Mouse (Mus musculus): ENCODE results near the gene Crabp1. TPM values are rescaled to one million over a fixed set of nuclear protein-coding genes. Genes with fewer than 3 reads are reported as not detected.

Crabp1 gene
- total and polyA plus RNA-seq, 3 experiments: not detected

- Histone ChIP-seq H3K9ac (ENCODE audit: control insufficient read depth, low read depth, low read length, poor library complexity, severe bottlenecking) (no peak overlapping the region), H3K27me3 (ENCODE audit: control insufficient read depth in 1 of 2, insufficient read depth in 2 of 2, low read length in 2 of 2) (peaks cover 2 to 9% of the 10 kb centered on the region in 2 experiments; a peak in 2 of 4 replicates), H3K9me3 (replicated peaks; ENCODE audit: insufficient read depth, low read length) (no peaks in the 10 kb centered on the region), H3K27ac (ENCODE audit: control insufficient read depth, low read depth, low read length) (no peak overlapping the region), H3K79me2 (ENCODE audit: control insufficient read depth, insufficient read depth, low read length, poor library complexity) (no peaks in the 10 kb centered on the region), H3K4me1 (ENCODE audit: control insufficient read depth in 1 of 2, insufficient read depth in 2 of 2, low read length in 2 of 2) (no peaks in the 10 kb centered on the region), H3K4me3 (ENCODE audit: control insufficient read depth in 1 of 2, insufficient read depth in 1 of 2, low read depth in 2 of 2, low read length in 2 of 2) (no peak overlapping the region), H3K36me3 (ENCODE audit: control insufficient read depth in 1 of 2, insufficient read depth in 2 of 2, low read length in 2 of 2) (no peaks in the 10 kb centered on the region)
- TF ChIP-seq UBTF (IDR thresholded peaks at IDR 0.05; ENCODE audit: borderline replicate concordance, insufficient read depth, low read depth, low read length): no peak
- no peak for TF ChIP-seq USF1 (IDR thresholded peaks at IDR 0.05; ENCODE audit: low read depth, low read length)
- TF ChIP-seq MAX (IDR thresholded peaks at IDR 0.05; ENCODE audit: low read length): no peak
- no peak for TF ChIP-seq ZMIZ1 (IDR thresholded peaks at IDR 0.05; ENCODE audit: low read depth, low read length)
- TF ChIP-seq KAT2A (conservative IDR thresholded peaks at IDR 0.05; ENCODE audit: low read depth, low read length): no peak
- TF ChIP-seq NRF1 (IDR thresholded peaks at IDR 0.05; ENCODE audit: insufficient read depth, low read depth, low read length, poor library complexity, severe bottlenecking): no peak
- TF ChIP-seq POLR2AphosphoS5 (IDR thresholded peaks at IDR 0.05; ENCODE audit: borderline replicate concordance, low read depth, low read length): no peak
- TF ChIP-seq RAD21 (IDR thresholded peaks at IDR 0.05; ENCODE audit: low read depth, low read length): no peak
- TF ChIP-seq ZC3H11A (IDR thresholded peaks at IDR 0.05; ENCODE audit: low read depth, low read length): no peak
- TF ChIP-seq BHLHE40 (IDR thresholded peaks at IDR 0.05; ENCODE audit: borderline replicate concordance, low read depth, low read length): no peak
- no peak for DNase-seq (ENCODE audit: low read depth, low spot score)
Observed at GRCm38 (mm10) chr9:54759592-54759991, 5.0 kb upstream of the Crabp1 start.

- no peak for DNase-seq (ENCODE audit: low read depth, low spot score)
- no peak for TF ChIP-seq TAL1 (IDR thresholded peaks at IDR 0.05; ENCODE audit: low read length)
- no peak for TF ChIP-seq NELFE (IDR thresholded peaks at IDR 0.05; ENCODE audit: low read depth, low read length)
- no peak for TF ChIP-seq JUND (IDR thresholded peaks at IDR 0.05; ENCODE audit: low read depth, low read length)
- TF ChIP-seq USF1 (IDR thresholded peaks at IDR 0.05; ENCODE audit: low read depth, low read length): no peak
- no peak for TF ChIP-seq MAZ (IDR thresholded peaks at IDR 0.05; ENCODE audit: low read depth, low read length)
- no peak for TF ChIP-seq POLR2AphosphoS5 (IDR thresholded peaks at IDR 0.05; ENCODE audit: borderline replicate concordance, low read depth, low read length)
- no peak for TF ChIP-seq RAD21 (IDR thresholded peaks at IDR 0.05; ENCODE audit: low read depth, low read length)
- TF ChIP-seq TCF12 (IDR thresholded peaks at IDR 0.05; ENCODE audit: low read depth, low read length): no peak
- no peak for TF ChIP-seq BHLHE40 (IDR thresholded peaks at IDR 0.05; ENCODE audit: borderline replicate concordance, low read depth, low read length)
- Histone ChIP-seq H3K36me3 (ENCODE audit: control insufficient read depth in 1 of 2, insufficient read depth in 2 of 2, low read length in 2 of 2) (no peaks in the 10 kb centered on the region), H3K9me3 (replicated peaks; ENCODE audit: insufficient read depth, low read length) (no peaks in the 10 kb centered on the region), H3K27me3 (ENCODE audit: control insufficient read depth in 1 of 2, insufficient read depth in 2 of 2, low read length in 2 of 2) (peaks cover 4 to 6% of the 10 kb centered on the region in 2 experiments; a peak in 3 of 4 replicates), H3K9ac (ENCODE audit: control insufficient read depth, low read depth, low read length, poor library complexity, severe bottlenecking) (no peak overlapping the region), H3K4me3 (ENCODE audit: control insufficient read depth in 1 of 2, insufficient read depth in 1 of 2, low read depth in 2 of 2, low read length in 2 of 2) (no peak overlapping the region), H3K79me2 (ENCODE audit: control insufficient read depth, insufficient read depth, low read length, poor library complexity) (no peaks in the 10 kb centered on the region), H3K4me1 (ENCODE audit: control insufficient read depth in 1 of 2, insufficient read depth in 2 of 2, low read length in 2 of 2) (no peaks in the 10 kb centered on the region), H3K27ac (ENCODE audit: control insufficient read depth, low read depth, low read length) (no peak overlapping the region)
Observed at GRCm38 (mm10) chr9:54764091-54764490, 457 bp upstream of the Crabp1 start.

All from MEL (cell line).